Mouse (Mus musculus) heart, adult 18-20 months (tissue): ENCODE measurements around the gene Chst11. TPM values are rescaled to one million over a fixed set of nuclear protein-coding genes. Genes with fewer than 3 reads are reported as not detected.
A peak's percentile ranks its signal among the peaks of the same experiment; 100 is the strongest.

ENCODE experiments used
- DNase-seq, 2 experiments: peaks; one replicate each; pipeline ENCODE4 v3.0.0; 2021 to 2022; ENCODE audit warnings: mixed read lengths in 1 of 2
- total RNA-seq, 2 experiments: library from RNA; stranded (reverse); gene quantifications; 2 replicates each; pipeline ENCODE4 v1.2.3; 2021

Gene Chst11
- total RNA-seq, 2 experiments from 2014 or later: 2.5 to 3.2 TPM

DNA sequence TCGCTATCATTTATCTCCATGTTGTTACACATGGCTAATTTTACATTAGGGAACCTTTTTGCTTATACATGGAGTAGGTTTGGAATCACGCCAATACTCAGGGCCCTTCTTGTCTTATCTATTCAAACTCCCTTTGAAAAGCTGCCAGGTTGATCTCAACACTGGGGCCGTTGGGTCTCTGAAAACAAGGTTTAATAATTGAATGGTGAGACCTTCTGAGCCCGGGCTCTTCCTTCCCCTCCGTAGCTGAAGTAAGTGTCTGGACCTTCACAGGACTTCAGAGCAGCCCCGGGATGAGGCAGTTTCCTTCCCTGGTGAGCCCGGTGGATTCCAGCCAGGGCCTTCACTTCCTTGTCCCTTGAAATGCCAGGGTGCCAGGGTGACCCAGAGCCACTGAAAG, 5.6 kb downstream of the Chst11 start:
- DNase-seq: peak; percentile 32 to 43

DNA sequence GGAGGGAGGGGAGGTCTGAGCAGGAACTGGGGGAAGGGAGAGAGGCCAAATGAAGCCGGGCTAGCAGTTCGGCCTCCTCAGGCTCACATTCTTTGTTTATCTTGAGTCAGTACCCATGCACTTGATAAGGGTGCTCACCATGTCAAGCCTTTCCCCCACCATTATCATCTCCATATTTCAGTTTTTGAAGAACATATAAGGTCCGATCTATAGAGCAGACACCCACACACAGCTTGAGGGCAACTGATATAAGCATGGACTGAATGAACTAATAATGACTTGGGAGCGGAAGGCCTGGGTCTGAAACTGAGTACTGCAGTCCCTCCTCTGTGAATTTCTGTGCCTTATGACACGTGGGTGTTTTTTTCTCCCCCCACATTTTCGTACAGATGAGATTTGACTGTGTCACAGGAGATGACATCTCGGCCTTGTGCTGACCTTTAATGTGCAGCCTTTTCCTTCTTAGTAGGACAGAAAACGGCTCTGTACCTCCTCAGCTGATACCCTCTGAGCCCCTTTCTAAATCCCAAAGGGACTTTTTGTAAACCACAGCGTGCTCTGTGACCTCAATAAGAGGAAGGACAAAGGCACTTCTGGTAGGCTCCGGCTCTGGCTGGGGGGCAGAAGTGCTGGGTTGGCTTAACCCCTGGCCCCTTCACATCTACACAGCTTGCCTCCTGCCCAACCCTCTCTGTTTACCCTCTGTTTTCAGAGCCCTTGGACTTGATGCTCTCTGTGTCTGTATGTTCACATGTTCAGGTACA, 6.6 kb downstream of the Chst11 start:
- no peak for DNase-seq

DNA sequence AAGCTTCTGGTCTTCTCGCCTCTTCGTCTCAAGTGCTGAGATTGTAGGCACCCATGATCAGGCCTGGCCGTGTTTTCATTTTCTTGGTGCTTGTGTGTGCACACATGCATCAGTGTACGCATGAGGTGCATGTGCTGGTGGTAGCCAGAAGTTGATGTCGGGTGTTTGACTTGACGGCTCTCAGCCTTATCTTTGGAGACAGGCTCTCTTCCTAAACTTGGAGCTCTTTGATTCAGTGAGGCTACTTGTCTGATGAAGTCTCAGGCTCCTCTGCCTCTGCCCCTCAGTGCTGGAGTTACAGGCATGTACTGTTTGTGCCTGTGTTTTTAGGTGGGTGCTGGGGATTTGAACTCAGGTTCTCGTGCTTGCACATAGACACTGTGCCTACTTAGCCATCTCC, 9.0 kb downstream of the Chst11 start:
- DNase-seq: no peak

DNA sequence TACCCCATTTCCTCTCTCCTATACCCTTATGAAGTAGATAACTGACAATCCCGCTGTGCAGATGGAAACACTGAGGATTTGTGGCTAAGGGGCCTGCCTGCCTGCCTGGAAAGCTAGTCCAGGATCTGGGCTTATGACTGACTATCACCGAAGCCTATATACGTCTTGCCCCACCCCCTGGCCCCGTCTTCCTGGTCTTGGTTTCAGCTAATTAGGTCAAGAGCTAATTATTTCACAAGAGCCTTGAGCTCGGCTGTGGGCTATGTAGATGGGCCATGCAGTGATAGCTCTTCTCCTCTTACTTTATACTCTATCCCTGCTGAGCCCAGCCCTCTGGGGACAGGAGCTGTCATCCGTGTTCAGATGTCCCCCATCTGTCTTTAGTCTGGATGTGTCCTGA, 12.2 kb downstream of the Chst11 start:
- DNase-seq: no peak

DNA sequence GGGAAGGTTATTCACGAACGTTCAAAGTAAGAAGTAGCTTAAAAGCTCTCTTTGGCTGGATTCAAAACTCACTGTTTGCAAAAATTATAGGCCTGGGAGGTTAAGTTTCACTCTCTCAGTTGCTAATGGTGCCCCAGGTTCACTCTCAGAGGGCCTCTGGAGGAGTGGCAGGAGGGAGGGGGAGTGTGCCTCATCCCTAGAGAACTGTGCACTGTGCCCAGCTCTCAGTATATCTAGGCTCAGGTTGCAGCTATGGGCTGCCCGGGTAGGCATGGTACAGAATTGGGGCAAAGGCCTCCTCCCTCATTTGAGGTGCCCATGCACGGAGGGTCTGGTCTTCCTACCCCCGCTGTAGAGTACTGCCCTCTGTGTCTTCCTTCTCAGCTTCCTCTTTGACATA, 14.9 kb downstream of the Chst11 start:
- DNase-seq: no peak

DNA sequence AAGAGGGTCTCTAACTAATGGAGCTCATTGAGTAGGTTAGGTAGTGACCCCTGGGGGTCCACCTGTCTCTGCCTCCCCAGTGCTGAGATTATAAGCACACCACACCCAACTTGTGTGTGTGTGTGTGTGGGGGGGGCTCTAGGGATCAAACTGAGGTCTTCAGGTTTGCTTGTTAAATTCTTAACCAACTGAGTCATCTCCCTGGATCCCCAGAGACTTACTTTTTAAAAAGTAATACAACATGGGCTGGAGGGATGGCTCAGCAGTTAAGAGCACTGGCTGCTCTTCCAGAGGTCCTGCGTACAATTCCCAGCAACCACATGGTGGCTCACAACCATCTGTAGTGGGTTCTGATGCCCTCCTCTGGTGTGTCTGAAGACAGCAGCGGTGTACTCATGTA, 15.4 kb downstream of the Chst11 start:
- no peak for DNase-seq

DNA sequence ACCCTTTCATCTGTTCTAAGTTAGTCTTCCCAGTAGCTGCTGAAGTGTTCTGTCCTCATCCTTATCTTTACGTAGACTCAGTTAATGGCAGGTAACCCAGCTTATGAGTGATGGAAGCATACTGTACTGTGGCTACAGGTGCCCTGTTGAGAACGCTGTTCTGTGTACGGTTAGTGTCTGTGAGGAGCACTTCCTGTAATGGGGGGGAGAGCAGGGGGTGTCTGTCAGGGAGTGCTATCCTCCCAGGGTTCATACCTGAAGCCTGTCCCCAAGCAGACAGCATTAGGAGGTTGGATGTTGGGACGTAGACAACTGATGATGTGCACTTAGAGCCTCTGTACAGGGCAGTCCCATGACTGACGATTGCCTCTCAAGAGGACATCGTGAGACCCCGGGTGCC, 18.6 kb downstream of the Chst11 start:
- DNase-seq: no peak

DNA sequence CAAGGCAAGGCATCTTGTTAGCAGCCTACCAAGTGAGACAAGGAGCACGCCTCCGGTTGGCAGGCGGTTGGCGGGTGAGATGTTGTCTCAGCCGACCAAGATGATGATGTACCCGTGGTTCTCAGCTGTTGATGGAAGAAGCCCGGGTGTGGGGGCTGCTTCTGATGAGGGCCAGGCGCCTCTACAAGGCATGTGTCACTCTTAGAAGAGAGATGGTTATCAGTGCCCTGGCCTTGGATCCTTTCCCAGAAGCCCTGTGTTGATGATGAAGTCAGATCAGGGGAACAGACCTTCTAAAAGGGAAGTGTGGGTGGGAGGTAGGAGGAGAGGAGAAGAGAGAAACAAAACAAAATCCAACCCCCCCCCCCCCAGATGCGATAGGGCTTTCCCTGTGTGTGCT, 19.1 kb downstream of the Chst11 start:
- DNase-seq: peak; percentile 44 to 74

DNA sequence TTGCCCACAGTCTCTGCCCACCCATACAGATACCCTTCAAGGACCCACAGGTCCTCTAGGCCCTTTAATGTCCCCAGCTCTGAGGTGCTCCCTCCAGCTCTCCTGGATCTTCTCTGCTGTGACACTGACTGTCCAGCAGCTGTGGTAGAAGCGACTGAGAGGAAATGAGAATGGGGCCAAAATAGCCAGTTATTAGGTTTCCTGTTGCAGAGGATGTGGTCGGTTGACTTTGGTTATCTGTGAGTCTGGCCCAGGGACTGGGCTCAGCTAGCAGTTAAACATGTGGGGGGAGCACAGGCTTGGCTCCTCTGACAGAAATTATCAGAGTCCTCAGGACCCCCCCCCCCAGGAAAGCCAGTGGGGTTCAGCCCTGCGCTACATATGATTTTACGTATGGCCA, 19.7 kb downstream of the Chst11 start:
- DNase-seq: peak; percentile 20 to 44

DNA sequence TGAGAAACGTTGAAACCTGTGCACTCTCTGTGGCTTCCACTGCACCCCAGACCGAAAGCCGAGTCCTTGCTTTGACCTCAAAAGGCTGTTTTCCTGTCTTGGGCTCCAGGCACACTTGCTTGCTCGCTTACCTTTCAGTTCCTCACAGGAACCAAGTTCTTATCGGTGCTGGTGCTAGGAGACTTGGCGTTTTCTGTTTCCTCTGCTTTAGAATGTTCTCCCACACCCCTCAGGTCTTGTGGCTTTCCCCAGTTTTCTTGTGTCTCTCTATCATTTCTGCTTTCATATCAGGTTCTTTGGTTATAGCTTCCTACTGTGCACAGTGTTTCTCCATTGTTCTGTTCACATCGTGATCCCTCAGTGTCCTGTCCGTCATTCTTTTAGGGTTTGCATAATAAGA, 21.0 kb downstream of the Chst11 start:
- no peak for DNase-seq

DNA sequence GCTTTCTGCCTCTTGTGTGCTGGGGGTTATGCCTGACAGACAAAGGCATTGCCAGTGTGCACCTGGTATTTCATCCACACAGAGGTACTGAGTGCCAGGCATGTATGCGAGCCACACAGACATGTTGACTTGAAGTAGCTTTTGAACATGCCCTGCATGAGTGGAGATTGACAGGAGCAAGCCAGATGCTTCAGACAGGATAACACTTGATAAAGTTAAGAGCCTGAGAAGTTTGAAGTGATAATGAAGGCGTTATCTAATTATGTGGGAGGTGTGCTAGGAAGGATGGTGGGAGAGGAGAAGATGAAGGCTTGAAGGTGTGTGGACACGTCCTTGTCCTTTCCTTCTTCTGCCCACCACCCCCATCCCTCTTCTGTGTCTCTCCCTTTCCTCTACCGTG, 28.7 kb downstream of the Chst11 start:
- no peak for DNase-seq

DNA sequence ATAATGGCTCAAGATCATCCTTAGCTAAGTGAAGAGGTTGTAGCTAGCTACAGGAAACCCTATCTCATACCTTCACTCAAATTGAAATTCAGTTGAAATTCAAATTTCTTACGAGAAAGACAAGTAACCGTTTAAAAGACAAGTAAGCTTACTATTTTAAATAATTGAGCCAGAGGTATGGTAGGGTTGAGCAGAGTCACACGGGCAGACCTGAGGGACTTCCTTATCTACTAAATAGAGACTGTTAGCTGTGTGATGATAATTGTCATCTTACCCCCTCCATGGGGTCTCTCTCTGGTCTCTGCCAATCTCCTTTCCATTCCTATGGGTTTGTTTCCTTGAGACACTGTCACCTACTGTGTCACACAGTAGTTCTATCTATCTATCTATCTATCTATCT, 30.6 kb downstream of the Chst11 start:
- no peak for DNase-seq

DNA sequence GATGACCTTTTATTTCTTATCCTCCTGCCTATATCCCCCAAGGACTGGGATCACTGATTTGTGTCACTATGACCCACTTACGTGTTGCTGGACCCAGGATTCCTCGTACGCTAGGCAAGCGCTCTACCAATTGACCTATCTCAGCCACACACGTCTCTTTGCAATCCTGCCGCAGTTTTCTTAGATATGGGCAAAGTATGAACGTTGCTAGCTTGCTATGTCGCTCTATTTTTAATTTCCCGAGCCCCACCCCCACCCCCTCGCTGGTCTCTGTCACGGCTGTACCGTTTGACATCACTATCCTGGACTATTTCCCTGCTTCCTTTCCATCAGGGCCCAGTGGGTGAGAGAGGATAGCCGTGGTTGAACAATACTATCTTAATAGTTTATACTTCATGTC, 31.5 kb downstream of the Chst11 start:
- DNase-seq: no peak

DNA sequence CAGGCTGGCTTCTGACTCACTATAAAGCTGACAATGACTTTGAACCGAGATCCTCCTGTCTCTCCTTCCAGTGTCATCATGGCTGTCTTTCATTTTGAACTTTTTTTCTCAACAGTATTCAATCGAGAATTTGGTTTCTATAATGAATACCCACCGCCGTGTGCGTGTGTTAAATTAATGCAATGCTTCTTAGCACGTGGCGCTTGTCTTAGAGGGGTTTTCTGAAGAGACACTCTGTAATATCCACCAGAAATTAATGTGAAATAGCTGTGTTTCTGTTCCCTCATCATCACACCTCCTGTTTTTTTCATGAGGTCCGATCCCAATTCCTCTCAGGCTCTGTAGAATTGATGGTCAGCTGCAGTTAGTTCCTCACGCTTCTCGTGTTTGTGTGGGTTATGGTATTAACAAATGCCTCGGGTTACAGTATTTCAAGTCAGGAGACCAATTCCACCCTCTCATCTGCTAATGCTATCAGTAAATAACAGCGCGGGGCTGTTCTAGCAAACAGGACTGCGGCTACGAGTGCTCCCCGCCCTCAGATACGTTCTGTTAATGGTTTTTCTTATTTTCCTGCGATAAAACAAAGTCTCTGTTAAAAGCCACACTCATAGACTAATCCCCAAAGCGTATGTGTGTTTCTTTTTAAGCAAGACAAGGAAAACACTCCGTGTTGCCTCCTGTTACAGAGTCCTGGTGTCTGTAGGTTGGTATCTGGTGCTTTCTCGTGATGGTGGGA, 32.6 kb downstream of the Chst11 start:
- no peak for DNase-seq

DNA sequence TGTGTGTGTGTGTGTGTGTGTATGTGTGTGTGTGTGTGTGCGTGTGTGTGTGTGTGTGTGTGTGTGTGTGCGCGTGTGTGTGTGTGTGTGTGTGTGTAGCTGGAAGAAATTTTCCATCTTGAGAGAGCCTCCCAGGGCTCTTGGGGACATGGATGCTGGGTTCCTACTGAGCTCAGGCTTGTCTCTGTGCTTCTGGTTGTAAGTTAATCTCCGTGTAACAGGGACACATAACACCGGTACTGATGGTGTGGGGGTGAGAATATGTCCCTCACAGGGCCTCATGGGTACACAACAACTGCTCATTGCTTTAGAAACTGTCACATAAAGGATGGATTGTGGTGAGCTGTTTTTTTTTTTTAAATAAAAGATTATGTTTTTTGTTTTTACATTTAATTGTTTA, 33.2 kb downstream of the Chst11 start:
- no peak for DNase-seq

DNA sequence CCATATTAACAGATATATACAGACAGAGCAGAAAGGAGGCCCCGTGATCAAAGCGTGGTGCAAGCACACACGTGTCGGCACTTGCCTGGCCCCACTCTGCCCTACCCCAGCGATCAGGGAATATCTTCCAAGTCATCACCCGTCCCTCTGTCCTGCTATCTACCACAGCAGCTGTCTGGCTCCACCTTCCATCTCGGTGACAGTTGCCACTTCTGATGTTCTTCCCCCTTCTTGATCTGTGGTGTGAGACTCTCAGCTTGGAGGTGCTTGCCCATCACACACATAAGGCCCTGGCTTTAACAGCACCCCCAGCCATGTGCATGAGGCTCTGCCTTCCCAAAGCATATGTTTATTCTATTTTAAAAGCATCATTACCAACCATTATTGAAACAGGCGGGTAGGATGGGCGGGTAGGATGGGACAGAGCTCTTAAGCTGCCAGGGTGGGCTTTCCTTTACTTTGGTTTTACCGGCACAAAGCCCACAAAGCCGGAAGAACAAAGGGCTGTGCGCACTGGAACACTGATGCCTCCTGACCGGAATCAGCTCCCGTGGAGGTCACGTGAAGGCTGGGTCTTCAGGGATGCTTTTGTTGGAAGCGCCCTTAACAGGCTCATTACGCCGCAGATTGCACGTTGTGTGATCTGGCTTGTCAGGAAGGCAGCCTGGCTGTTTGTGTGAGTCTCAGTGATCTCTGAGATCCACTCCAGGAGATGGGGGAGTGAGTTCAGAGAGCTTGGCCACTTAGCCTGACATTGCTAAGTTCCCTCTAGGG, 34.4 kb downstream of the Chst11 start:
- no peak for DNase-seq

DNA sequence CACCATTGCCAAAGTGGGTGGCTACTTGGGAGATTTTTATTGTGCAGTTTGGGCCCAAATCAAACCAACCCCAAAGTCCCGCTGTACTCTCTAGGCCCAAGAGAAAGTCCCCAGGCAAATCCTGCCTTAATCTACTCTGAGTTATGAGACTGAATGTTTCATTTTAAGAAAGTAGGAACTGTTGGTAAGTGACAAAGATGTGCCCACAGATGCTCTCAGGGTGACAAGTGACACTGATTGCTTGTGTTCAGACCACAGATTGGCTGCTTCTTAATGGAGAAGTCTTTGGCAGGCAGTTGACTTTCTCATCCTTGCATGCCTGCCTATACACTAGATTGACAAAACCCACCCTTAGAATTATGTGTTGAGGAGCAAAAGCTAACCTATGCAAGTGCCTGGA, 37.3 kb downstream of the Chst11 start:
- DNase-seq: no peak

DNA sequence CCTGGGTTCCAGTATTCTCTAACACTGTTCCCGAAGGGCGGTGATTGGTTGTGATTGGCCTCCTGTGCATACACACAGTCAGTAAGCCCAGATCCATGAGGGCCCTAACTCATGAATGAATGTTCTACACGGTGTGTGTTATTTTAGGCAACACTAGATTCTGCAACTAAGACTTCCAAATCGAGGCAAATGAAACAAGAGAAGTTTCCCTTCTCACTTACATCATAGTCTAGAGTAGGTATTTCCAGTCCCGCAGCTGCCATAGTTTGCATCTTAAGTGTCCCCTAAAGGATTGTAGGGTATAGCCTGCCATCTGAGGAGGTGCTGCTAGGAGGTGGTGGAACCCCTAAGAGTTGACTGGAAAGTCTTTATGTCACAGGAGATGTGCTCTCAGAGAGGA, 40.9 kb downstream of the Chst11 start:
- DNase-seq: no peak

DNA sequence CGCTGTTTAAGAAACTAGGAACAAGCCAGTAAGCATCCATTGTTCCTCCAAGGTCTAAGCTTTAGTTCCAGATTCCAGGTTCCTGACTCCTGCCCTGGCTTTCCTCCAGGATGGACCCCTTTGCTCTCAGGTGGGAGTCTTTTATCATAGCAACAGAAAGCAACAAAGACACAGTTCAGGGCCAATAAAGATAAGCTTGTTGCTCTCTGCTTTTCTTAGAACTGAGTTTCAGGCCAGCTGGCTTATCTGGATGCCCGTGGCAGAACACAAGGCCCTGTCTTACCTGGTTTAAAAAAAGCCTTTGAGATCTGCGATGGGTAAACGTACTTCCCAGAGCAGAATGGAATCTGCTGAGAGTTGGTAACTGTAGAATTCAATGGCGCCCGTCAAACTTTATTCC, 42.4 kb downstream of the Chst11 start:
- no peak for DNase-seq

DNA sequence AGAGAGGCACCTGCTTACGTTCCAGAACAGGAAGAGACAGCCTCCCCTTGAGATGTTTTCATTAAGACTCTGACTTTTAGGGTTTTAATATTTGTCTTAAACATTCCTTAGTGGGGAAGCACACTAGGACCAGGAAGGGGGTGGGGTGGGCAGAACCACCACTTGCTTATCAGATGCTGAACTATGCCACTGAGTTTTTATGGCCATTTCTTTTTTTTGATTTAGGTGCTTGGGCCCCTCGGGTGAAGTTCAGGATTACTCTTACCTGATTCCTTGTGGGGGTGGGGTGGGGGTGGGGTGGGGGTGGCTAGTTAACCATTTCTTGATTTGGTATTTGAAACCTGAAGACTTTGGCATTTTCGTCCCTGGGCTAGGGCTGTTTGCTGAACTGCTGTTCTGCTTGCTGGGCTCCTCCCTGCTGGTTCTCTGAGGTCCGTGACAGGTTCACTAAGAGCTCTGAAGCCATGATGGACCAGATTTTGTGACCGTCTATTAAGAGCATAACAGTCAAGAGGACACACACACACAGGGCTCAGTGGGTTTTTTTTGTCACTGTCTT, 44.9 kb downstream of the Chst11 start:
- no peak for DNase-seq

DNA sequence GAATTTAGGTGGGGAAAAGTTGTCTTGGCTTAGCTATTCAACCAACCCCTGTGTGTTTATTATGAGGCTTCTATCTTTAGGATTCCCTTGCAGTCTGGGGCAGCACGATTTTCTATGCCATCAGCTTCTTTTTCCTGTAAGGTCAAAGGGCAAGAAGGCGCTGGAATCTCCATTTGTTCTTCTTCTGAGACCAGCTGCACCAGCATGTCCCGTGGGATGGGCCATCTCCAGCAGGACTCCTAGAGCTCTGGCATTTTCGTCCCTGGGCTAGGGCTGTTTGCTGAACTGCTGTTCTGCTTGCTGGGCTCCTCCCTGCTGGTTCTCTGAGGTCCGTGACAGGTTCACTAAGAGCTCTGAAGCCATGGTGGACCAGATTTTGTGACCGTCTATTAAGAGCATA, 45.6 kb downstream of the Chst11 start:
- DNase-seq: no peak

DNA sequence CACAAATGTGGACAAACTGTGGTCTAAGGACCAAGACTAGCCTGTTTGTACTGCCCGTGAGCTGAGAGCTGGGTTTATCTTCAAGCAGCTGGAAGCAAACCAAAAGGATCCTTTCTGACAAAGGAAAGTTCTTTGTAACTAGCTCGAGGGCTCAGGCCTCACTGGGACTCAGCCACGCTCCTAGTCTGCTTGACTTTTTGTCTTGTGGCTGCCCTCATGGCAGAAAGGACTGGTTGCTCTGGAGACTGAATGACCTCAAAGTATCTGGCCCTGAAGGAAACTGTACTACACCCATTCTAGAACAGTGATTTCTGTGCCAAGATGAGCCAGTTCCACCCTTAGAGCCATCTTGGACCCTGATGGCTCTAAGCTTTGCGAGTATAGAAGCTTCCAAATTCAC, 46.3 kb downstream of the Chst11 start:
- DNase-seq: no peak

DNA sequence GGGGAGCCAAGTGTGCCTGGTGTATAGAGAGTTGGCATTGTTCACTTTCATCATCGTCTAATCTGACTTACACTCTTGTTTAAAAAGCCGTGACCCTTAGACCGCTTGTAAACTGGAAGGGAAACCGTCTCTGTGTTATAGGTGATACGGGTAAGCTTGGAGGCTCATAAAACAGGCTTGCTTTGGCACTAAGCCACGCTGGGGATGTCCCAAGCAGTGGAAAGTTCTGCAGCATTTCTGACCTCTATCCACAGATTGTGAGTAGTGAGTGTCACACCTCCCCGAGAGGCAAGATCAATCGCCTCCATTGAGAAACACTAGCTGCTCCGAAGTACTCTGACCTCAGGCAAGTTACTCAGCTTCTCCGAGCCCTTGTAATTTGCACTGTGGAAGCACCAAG, 47.3 kb downstream of the Chst11 start:
- peak in 1 of 2 experiments; percentile 41 for DNase-seq
